Mouse (Mus musculus) activated CD4-positive, CD25-positive, alpha-beta regulatory T cell, adult 4 months (primary cell): ENCODE measurements at regions not wholly inside any gene's neighbourhood (a gene's known extent, or its start where the extent isn't known, plus 50 kb on each side); places are given as distances from the start of the nearest gene placed in this dataset.
A peak's percentile ranks its signal among the peaks of the same experiment; 100 is the strongest.
"Not testable (repeated sequence)": the region's sequence is repeated elsewhere in the genome, so short reads cannot be mapped to it uniquely, and the experiment has no call there.

ENCODE experiments used
- ATAC-seq: one replicate; pipeline ENCODE4 v1.8.0; 2017

DNA sequence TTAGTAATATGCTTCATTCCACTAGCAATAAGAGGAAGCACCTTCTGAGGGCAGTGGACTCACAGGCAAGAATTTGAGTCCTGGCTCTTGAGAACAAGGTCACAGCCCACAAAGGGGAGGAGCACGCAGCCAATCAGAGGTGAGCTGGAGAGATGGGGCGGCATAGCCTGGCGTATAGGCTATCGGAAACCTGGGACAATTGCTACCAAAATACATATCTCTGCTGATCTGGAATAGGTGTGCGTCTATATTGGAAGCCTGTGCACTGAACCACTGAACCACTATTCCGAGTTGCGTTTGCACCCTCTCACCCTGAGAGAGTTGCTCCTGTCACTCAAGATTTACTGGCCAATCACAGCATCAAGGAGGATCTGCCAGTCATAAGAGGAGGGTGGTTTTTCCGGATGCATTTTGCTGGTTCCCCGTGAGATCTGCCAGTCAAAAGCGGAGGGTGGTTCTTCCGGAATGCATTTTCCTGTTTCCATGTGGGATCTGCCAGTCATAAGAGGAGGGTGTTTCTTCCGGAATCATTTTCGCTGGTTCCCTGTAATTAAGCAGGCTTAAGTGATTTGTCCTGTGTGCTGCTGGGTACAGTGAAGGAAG lies 80.1 kb upstream of the Riok2 start:
- ATAC-seq: peak; percentile 100

DNA sequence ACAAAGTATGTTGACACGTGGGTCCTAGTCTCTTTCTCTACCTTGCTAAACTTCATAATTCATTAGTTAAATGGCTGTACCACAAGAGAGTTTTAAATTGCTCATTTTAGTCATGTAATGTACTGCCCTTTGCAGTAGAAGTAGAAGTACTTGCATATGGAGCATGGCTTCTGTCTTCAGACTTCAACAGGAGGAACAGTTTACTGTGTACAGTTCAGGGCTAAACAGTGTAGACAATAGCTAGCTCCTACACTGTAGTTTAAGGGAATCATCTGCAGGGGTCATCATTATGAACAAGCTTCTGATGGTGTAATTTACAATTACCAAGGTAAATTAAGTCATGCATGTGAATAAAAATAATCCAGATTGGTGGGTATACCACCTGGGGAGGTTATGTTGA lies 79.1 kb upstream of the Riok2 start:
- ATAC-seq: not testable (repeated sequence)

DNA sequence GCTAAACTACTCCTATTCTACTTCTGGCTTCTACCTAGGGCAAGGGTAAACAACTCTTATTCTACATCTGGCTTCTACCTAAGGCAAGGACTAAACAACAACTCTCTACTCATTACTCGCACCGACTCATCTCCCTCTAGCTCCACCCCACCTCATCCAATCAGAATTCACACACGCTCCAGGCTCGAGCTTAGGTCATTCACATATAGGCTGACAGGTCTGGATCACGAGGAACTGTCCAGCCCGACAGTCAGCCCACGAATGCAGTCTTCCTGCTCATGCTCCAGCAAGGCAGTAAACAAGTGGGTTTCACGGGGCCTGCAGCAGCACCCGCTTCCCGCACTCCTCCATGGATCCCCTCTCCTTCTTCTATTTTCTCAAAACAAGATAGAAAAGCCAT lies 70.6 kb upstream of the Riok2 start:
- not testable (repeated sequence) for ATAC-seq
